Mouse (Mus musculus): ENCODE measurements around the gene Ppp1r8.

GRCm38 (mm10) chr4:132805599-132806197, 37.3 kb downstream of the Ppp1r8 start:
- no peak for TF ChIP-seq POLR2A (IDR thresholded peaks at IDR 0.05; ENCODE audit: low read depth, low read length)
- no peak for TF ChIP-seq CTCF (IDR thresholded peaks at IDR 0.05; ENCODE audit: borderline replicate concordance, insufficient read depth, low read length)
